Mouse (Mus musculus) myocyte (in vitro differentiated cells): ENCODE results near the gene Dcaf11. TPM values are rescaled to one million over a fixed set of nuclear protein-coding genes. Genes with fewer than 3 reads are reported as not detected.
A peak's percentile ranks its signal among the peaks of the same experiment; 100 is the strongest.

ENCODE experiments used
- H3K27me3 ChIP-seq: one replicate; pipeline ENCODE4 v1.6.1; 2011; ENCODE audit not compliant: control insufficient read depth, insufficient read depth, insufficient read length
- H3K36me3 ChIP-seq: one replicate; pipeline ENCODE4 v1.6.1; 2011; ENCODE audit not compliant: control insufficient read depth, insufficient read depth
- H3K4me2 ChIP-seq: one replicate; pipeline ENCODE4 v1.6.1; 2011; ENCODE audit warnings: low read depth, control low read depth
- H3K4me3 ChIP-seq: one replicate; pipeline ENCODE4 v1.5.1; 2011; ENCODE audit warnings: mild to moderate bottlenecking, control low read depth, moderate library complexity
- H3K79me2 ChIP-seq: one replicate; pipeline ENCODE4 v1.6.1; 2011; ENCODE audit not compliant: control insufficient read depth, insufficient read depth
- H3ac ChIP-seq: one replicate; pipeline ENCODE4 v1.6.1; 2011; ENCODE audit not compliant: control insufficient read depth, insufficient read length
- CEBPB ChIP-seq: IDR thresholded peaks from 2 replicates; pipeline ENCODE4 v1.6.1; 2011; ENCODE audit warnings: mild to moderate bottlenecking, moderate library complexity; ENCODE audit not compliant: poor library complexity, insufficient read depth, severe bottlenecking
- E2F4 ChIP-seq: IDR thresholded peaks from one replicate; pipeline ENCODE4 v1.6.1; 2011; ENCODE audit warnings: mild to moderate bottlenecking, control low read depth, moderate library complexity; ENCODE audit not compliant: insufficient read depth
- MAX ChIP-seq: IDR thresholded peaks from one replicate; pipeline ENCODE4 v1.6.1; 2011; ENCODE audit warnings: low read depth, mild to moderate bottlenecking, control low read depth
- MYOD1 ChIP-seq, 3 experiments: IDR thresholded peaks; one replicate each; pipeline ENCODE4 v1.6.1; 2011; ENCODE audit warnings: control low read depth in 2 of 3, low read depth in 2 of 3, mild to moderate bottlenecking in 2 of 3, moderate library complexity in 1 of 3; ENCODE audit not compliant: insufficient read length in 2 of 3, control insufficient read depth in 1 of 3
- MYOG ChIP-seq, 3 experiments: IDR thresholded peaks; one replicate each; pipeline ENCODE4 v1.6.1; 2011; ENCODE audit warnings: control low read depth in 2 of 3, low read depth in 2 of 3, mild to moderate bottlenecking in 2 of 3; ENCODE audit not compliant: insufficient read length in 2 of 3, control insufficient read depth in 1 of 3, insufficient read depth in 1 of 3
- POLR2A ChIP-seq: IDR thresholded peaks from one replicate; pipeline ENCODE4 v1.6.1; 2011; ENCODE audit warnings: low read depth, mild to moderate bottlenecking, control low read depth, moderate library complexity; ENCODE audit not compliant: insufficient read length
- POLR2AphosphoS2 ChIP-seq: IDR thresholded peaks from one replicate; pipeline ENCODE4 v1.6.1; 2011; ENCODE audit warnings: low read depth, control low read depth; ENCODE audit not compliant: insufficient read length
- REST ChIP-seq: IDR thresholded peaks from one replicate; pipeline ENCODE4 v1.6.1; 2011; ENCODE audit warnings: mild to moderate bottlenecking, control low read depth, moderate library complexity; ENCODE audit not compliant: insufficient read depth, insufficient read length
- SRF ChIP-seq: IDR thresholded peaks from one replicate; pipeline ENCODE4 v1.6.1; 2011; ENCODE audit warnings: low read depth; ENCODE audit not compliant: control insufficient read depth, insufficient read length
- TCF12 ChIP-seq: IDR thresholded peaks from one replicate; pipeline ENCODE4 v1.6.1; 2011; ENCODE audit warnings: mild to moderate bottlenecking, control low read depth; ENCODE audit not compliant: poor library complexity, insufficient read depth, severe bottlenecking
- TCF3 ChIP-seq: IDR thresholded peaks from one replicate; pipeline ENCODE4 v1.6.1; 2011; ENCODE audit warnings: low read depth, control low read depth; ENCODE audit not compliant: insufficient read length
- USF1 ChIP-seq: IDR thresholded peaks from one replicate; pipeline ENCODE4 v1.6.1; 2011; ENCODE audit warnings: low read depth, mild to moderate bottlenecking, control low read depth, moderate library complexity
- polyA plus RNA-seq: library from polyadenylated mRNA; unstranded; fragments of >200 nt; fragmentation: generic; extraction: Trizol; gene quantifications from one replicate; pipeline ENCODE4 v1.2.1, GENCODE M21; 2012; ENCODE audit warnings: missing spikeins

Gene Dcaf11
- polyA plus RNA-seq, 1 experiment: 38.7 TPM

- peaks cover 11% of the 10 kb centered on the region for H3K36me3 ChIP-seq
- no peak for TF ChIP-seq TCF3
- H3K4me3 ChIP-seq: no peak overlapping the region
- no peaks in the 10 kb centered on the region for H3K27me3 ChIP-seq
- no peaks in the 10 kb centered on the region for H3K79me2 ChIP-seq
- H3ac ChIP-seq: no peak overlapping the region
- no peak overlapping the region for H3K4me2 ChIP-seq
Measured at GRCm38 (mm10) chr14:55570588-55570987, 10.8 kb downstream of the Dcaf11 start.

- Histone ChIP-seq H3K4me2 (no peak overlapping the region), H3K27me3 (no peaks in the 10 kb centered on the region), H3K4me3 (no peak overlapping the region), H3ac (no peak overlapping the region), H3K79me2 (no peaks in the 10 kb centered on the region), H3K36me3 (peaks cover 8% of the 10 kb centered on the region)
- TF ChIP-seq E2F4 (no peak), CEBPB (no peak), MAX (no peak), MYOD1 (IDR thresholded peaks at IDR 0.05; ENCODE audit: control insufficient read depth in 1 of 3, insufficient read length in 2 of 3, low read depth in 2 of 3) (no peak), TCF12 (no peak), TCF3 (no peak), POLR2AphosphoS2 (no peak)
Measured at GRCm38 (mm10) chr14:55571760-55572159, 12.0 kb downstream of the Dcaf11 start.

DNA sequence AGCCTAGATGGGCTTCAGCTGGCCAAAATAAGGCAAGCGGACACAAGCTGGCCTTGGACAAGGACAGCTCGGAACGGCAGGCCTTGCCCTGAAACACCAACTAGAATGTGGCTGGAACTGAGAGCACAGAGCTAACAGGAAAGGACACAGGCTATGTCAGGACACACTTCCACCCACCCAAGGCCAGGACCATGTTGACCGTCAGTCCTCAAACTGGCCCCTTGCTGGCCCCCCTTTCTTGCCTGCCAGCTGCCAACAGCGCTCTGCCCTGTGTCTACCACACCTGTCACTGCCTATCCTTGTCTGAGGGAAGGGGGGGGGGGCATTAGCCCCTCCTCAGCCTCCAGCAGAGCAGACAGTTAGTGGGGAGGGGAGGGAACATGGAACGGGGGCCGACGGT lies 15.5 kb downstream of the Dcaf11 start, which contains the start of gene Fitm1:
Gene Fitm1, plus strand, starts transcription at position 316 of the 400 bp plus-strand sequence.
- Histone ChIP-seq H3ac (no peak within 1 kb of the TSS), H3K4me2 (peak within 1 kb of the TSS; percentile 13), H3K27me3 (no peaks in the 10 kb centered on the region), H3K36me3 (no peaks in the 10 kb centered on the region), H3K4me3 (no peak within 1 kb of the TSS), H3K79me2 (no peaks in the 10 kb centered on the region)
- peak in 2 of 3 experiments; percentile 32 to 79 for TF ChIP-seq MYOG (IDR thresholded peaks at IDR 0.05; ENCODE audit: control insufficient read depth in 1 of 3, insufficient read depth in 1 of 3, insufficient read length in 2 of 3, low read depth in 2 of 3)
- TF ChIP-seq MAX: no peak
- TF ChIP-seq POLR2AphosphoS2: no peak
- no peak for TF ChIP-seq TCF3
- no peak for TF ChIP-seq POLR2A
- TF ChIP-seq MYOD1 (IDR thresholded peaks at IDR 0.05; ENCODE audit: control insufficient read depth in 1 of 3, insufficient read length in 2 of 3, low read depth in 2 of 3): peak; percentile 44 to 97 (median 96)
- TF ChIP-seq CEBPB: no peak
- TF ChIP-seq TCF12: no peak

GRCm38 (mm10) chr14:55575711-55576110 lies 15.9 kb downstream of the Dcaf11 start:
- no peak for TF ChIP-seq TCF3
- H3ac ChIP-seq: no peak overlapping the region
- no peaks in the 10 kb centered on the region for H3K79me2 ChIP-seq
- no peaks in the 10 kb centered on the region for H3K36me3 ChIP-seq
- no peaks in the 10 kb centered on the region for H3K27me3 ChIP-seq
- H3K4me2 ChIP-seq: peak overlapping the region; percentile 13
- H3K4me3 ChIP-seq: no peak overlapping the region

- H3K4me2 ChIP-seq: no peak overlapping the region
- no peak overlapping the region for H3K4me3 ChIP-seq
- TF ChIP-seq MAX (no peak), MYOD1 (IDR thresholded peaks at IDR 0.05; ENCODE audit: control insufficient read depth in 1 of 3, insufficient read length in 2 of 3, low read depth in 2 of 3) (no peak), SRF (no peak), CEBPB (no peak), POLR2A (no peak), MYOG (IDR thresholded peaks at IDR 0.05; ENCODE audit: control insufficient read depth in 1 of 3, insufficient read depth in 1 of 3, insufficient read length in 2 of 3, low read depth in 2 of 3) (no peak), POLR2AphosphoS2 (no peak), USF1 (no peak), E2F4 (no peak), TCF12 (no peak), REST (no peak), TCF3 (no peak)
- H3K36me3 ChIP-seq: no peaks in the 10 kb centered on the region
- H3K79me2 ChIP-seq: no peaks in the 10 kb centered on the region
- H3ac ChIP-seq: no peak overlapping the region
- no peaks in the 10 kb centered on the region for H3K27me3 ChIP-seq
Measured at GRCm38 (mm10) chr14:55576376-55576775, 16.6 kb downstream of the Dcaf11 start.
